Mouse (Mus musculus) lung, embryonic 14.5 days (tissue): ENCODE data around the gene Nup62cl. TPM values are rescaled to one million over a fixed set of nuclear protein-coding genes. Genes with fewer than 3 reads are reported as not detected.

ENCODE experiments used
- ATAC-seq: fragments of 200-750 bp; cut with Nextera tagmentation; 2 replicates; pipeline ENCODE4 v1.8.0; 2017; ENCODE audit warnings: mild to moderate bottlenecking, moderate TSS enrichment, moderate library complexity; ENCODE audit not compliant: insufficient read depth
- DNase-seq: peaks from one replicate; pipeline ENCODE4 v3.0.0-alpha.2; 2015
- H3K27ac ChIP-seq: fragments of 300-500 bp; sonication (generic); 2 replicates; pipeline ENCODE4 v1.5.1; 2014; ENCODE audit warnings: low read depth, mild to moderate bottlenecking, moderate library complexity
- H3K27me3 ChIP-seq: fragments of 300-500 bp; sonication (generic); 2 replicates; pipeline ENCODE4 v1.6.1; 2014; ENCODE audit warnings: low read length, control low read depth; ENCODE audit not compliant: insufficient read depth
- H3K36me3 ChIP-seq: fragments of 300-500 bp; sonication (generic); 2 replicates; pipeline ENCODE4 v1.6.1; 2014; ENCODE audit warnings: control low read depth; ENCODE audit not compliant: insufficient read depth
- H3K4me1 ChIP-seq: fragments of 300-500 bp; sonication (generic); 2 replicates; pipeline ENCODE4 v1.6.1; 2014; ENCODE audit warnings: antibody characterized with exemption, control low read depth; ENCODE audit not compliant: insufficient read depth
- H3K4me2 ChIP-seq: fragments of 300-500 bp; sonication (generic); 2 replicates; pipeline ENCODE4 v1.6.1; 2014; ENCODE audit warnings: mild to moderate bottlenecking
- H3K4me3 ChIP-seq: fragments of 300-500 bp; sonication (generic); 2 replicates; pipeline ENCODE4 v1.5.1; 2014; ENCODE audit warnings: low read depth, low read length
- H3K9ac ChIP-seq: fragments of 300-500 bp; sonication (generic); 2 replicates; pipeline ENCODE4 v1.6.1; 2014
- H3K9me3 ChIP-seq: fragments of 300-500 bp; sonication (generic); 2 replicates; pipeline ENCODE4 v1.6.1; 2016; ENCODE audit warnings: low read depth, low read length, control low read depth
- CTCF ChIP-seq: IDR thresholded peaks from 2 replicates; pipeline ENCODE4 v1.5.1; 2016; ENCODE audit warnings: antibody characterized with exemption, low read depth
- WGBS: fragments of 180-500 bp; shearing (Covaris S2); extraction: QIAGEN DNeasy Blood & Tissue Kit; methylation state at CpG from one replicate; pipeline ENCODE4 v1.1.7; 2014; 5-methylcytosine and 5-hydroxymethylcytosine counted together
- polyA plus RNA-seq: library from polyadenylated mRNA; unstranded; fragments of >200 nt; fragmentation: Nextera tagmentation; extraction: Ambion mirVana; gene quantifications from 2 replicates; pipeline ENCODE4 v1.2.1, GENCODE M21; 2014

Gene Nup62cl
- 2.2 and 3.0 TPM in 2 replicates for polyA plus RNA-seq

DNA sequence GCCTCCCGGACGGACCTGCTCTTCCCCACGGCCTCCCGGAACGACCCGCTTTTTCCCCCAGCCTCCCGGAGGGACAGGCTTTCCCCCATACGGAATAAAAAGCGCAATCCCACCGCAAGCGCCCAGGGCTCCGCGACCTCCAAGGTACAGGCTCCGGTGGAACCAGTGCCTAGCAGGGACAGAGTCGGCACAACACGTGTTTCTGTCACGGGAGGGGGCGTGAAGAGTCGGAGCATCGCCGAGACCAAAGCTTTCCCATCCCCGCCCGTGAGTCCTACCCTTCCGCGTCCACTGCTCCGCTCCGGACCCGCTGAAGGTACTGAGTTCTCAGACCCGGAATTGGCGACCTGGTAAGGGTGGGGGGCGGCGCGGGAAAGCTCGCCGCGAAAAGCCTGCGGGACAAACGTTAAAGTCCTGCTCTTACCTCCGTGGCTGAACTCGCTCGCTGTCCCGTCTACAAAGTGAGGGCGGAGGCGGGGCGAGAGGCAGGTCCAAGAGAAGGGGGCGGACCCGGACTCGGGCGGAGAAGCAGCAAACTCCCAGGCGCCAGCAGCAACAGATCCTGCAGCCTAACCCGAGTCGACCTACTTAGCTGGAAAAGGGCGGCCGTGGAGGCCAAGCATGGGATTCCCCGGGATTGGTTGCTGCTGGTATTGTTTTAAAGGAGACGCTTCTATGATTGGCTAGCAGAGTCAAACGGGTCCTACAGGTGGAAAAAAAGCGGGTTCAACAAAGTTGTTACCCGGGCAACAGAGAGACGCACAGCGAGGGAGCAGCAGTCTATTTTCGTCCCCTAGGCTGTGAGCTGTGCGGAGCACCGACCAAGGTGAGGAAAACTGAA is at the start of gene Nup62cl, which contains the start of gene Pih1h3b:
TSS of gene Nup62cl (minus strand) at position 578 of the 841 bp plus-strand sequence.
TSS of gene Pih1h3b (plus strand) at position 745 of the 841 bp plus-strand sequence.
- no peak for TF ChIP-seq CTCF
- peak; percentile 57 for DNase-seq
- Histone ChIP-seq H3K4me2 (peak within 1 kb of the TSS; percentile 54), H3K4me1 (no peaks in the 10 kb centered on the region), H3K27ac (no peak within 1 kb of the TSS), H3K36me3 (no peaks in the 10 kb centered on the region), H3K4me3 (peak within 1 kb of the TSS; percentile 34), H3K9me3 (peaks cover 7% of the 10 kb centered on the region), H3K9ac (no peak within 1 kb of the TSS), H3K27me3 (peaks cover 15% of the 10 kb centered on the region; the same call in 1 of the 2 replicates)
- 23% methylated on average over 63 of the region's 64 CpGs for WGBS
- peak; percentile 89 for ATAC-seq

DNA sequence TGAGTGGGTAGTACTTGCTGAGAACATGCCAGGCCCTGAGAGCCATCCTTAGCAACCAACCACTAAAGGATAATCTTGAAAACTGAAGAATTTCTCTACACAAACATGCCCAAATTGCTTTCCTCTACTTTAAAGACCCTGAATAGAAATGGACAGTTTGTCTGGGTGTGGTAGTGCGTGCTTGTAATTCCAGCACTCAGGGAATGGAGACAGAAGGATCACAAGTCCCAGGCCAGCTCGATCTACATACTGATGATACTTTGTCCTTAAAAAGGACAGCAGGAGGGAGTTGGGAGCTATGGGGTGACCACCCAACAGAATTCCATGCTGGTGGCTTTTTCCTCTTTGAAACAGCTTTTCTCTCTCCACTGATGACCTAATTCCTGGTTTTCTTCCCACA is 31.6 kb upstream of the Nup62cl start:
- Histone ChIP-seq H3K27me3 (no peaks in the 10 kb centered on the region), H3K9me3 (no peaks in the 10 kb centered on the region), H3K4me2 (no peak overlapping the region), H3K36me3 (no peaks in the 10 kb centered on the region), H3K9ac (no peak overlapping the region), H3K4me1 (no peaks in the 10 kb centered on the region), H3K4me3 (no peak overlapping the region), H3K27ac (no peak overlapping the region)
- no peak for DNase-seq
- 70% methylated on average over 2 of the region's 2 CpGs for WGBS
- no peak for TF ChIP-seq CTCF
- no peak for ATAC-seq

DNA sequence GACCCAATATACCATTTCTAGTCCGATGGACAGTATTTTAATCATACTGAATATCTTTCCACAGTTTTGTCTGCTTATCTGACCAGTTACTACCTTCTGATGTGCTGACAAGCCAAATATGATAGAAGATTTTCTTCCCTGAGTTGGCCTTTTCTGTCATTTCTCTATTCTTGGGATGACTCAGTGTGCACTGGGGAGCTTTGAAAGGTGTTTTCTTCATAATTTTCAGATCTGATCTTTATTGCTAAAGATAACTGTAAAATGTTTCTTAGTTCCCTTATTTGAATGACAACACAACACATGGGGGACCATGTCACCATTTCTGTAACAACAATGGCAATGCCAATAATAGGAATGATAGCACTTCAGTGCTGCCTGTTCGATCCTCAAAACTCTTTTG is 20.0 kb upstream of the Nup62cl start:
- no peak overlapping the region for H3K9ac ChIP-seq
- no peak overlapping the region for H3K4me3 ChIP-seq
- H3K27me3 ChIP-seq: no peaks in the 10 kb centered on the region
- H3K27ac ChIP-seq: no peak overlapping the region
- H3K36me3 ChIP-seq: no peaks in the 10 kb centered on the region
- no peaks in the 10 kb centered on the region for H3K9me3 ChIP-seq
- no peak for ATAC-seq
- WGBS: 92% methylated on average over 2 of the region's 2 CpGs
- DNase-seq: no peak
- no peaks in the 10 kb centered on the region for H3K4me1 ChIP-seq
- no peak for TF ChIP-seq CTCF
- no peak overlapping the region for H3K4me2 ChIP-seq

DNA sequence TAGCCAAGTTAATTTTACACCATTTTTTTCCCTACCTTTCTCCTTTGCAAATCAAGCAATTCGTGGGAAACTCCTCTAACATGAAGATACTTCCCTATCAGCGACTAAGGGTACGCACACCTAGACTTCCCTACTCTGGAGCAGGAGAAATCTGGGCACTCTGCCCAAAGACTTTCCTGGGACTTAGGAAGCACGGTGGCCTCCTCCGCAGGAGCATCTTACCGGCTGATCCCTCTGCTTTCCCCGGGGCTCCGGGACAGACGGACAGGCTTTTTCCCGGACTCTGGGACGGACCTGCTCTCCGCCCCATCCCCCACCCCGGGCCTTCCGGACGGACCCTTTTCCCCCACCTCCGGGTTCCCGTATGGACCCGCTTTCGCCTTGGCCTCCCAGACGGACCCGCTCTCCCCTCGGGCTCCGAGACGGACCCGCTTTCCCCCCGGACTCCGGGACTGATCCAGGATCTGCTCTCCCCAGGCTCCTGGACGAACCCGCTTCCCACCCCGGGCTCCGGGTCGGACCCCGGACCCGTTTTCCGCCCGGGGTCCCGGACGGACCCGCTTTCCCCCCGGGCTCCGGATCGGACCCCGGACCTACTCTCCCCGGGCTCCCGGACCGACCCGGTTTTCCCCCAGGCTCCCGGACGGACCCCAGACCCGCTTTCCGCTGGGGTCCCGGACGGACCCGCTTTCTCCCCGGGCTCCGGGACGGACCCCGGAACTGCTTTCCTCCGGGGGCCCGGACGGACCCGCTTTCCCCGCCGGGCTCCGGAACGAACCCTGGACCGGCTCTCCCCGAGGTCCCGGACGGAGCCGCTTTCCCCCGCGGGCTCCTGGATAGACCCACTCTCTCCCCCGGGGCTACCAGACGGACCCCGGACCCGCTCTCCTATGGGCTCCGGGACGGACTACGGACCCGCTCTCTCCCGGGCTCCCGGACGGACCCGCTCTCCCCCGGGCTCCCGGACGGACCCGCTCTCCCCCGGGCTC is 1.3 kb downstream of the Nup62cl start:
- H3K27ac ChIP-seq: no peak overlapping the region
- TF ChIP-seq CTCF: no peak
- ATAC-seq: no peak
- peak overlapping the region; percentile 34 for H3K4me3 ChIP-seq
- H3K9ac ChIP-seq: no peak overlapping the region
- 7% methylated on average over 66 of the region's 90 CpGs for WGBS
- DNase-seq: peak; percentile 27
- peaks cover 7% of the 10 kb centered on the region for H3K9me3 ChIP-seq
- no peaks in the 10 kb centered on the region for H3K36me3 ChIP-seq
- H3K4me2 ChIP-seq: peak overlapping the region; percentile 50
- H3K4me1 ChIP-seq: no peaks in the 10 kb centered on the region
- H3K27me3 ChIP-seq: peaks cover 15% of the 10 kb centered on the region; the same call in 1 of the 2 replicates

DNA sequence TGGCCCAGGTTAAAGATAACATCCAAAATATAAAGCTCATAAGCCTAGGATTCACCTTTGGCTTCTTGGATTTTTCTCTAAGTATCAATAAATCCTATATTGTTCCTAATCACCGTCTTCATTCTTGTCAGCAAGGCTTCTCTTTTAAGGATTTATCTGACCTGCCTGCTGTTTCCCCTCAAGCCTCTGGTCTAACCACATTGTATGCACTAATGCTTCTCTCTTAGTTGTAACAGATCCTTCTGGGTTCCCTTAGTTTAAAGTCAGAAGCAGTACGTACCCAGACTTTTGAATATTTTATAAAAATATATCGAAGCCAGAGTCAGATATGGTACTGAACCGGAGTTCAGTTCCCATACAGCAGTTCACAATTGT is 63.8 kb downstream of the Nup62cl start:
- peaks cover 9% of the 10 kb centered on the region for H3K36me3 ChIP-seq
- no peak overlapping the region for H3K9ac ChIP-seq
- H3K4me1 ChIP-seq: no peaks in the 10 kb centered on the region
- no peak for TF ChIP-seq CTCF
- no peaks in the 10 kb centered on the region for H3K27me3 ChIP-seq
- ATAC-seq: 0 out of 2 replicates have a peak, but pooled peaks have one; percentile 35
- 83% methylated on average over 4 of the region's 4 CpGs for WGBS
- H3K27ac ChIP-seq: no peak overlapping the region
- no peak overlapping the region for H3K4me3 ChIP-seq
- DNase-seq: no peak
- H3K4me2 ChIP-seq: peak overlapping the region; percentile 32; the same call in 1 of the 2 replicates
- H3K9me3 ChIP-seq: no peaks in the 10 kb centered on the region

DNA sequence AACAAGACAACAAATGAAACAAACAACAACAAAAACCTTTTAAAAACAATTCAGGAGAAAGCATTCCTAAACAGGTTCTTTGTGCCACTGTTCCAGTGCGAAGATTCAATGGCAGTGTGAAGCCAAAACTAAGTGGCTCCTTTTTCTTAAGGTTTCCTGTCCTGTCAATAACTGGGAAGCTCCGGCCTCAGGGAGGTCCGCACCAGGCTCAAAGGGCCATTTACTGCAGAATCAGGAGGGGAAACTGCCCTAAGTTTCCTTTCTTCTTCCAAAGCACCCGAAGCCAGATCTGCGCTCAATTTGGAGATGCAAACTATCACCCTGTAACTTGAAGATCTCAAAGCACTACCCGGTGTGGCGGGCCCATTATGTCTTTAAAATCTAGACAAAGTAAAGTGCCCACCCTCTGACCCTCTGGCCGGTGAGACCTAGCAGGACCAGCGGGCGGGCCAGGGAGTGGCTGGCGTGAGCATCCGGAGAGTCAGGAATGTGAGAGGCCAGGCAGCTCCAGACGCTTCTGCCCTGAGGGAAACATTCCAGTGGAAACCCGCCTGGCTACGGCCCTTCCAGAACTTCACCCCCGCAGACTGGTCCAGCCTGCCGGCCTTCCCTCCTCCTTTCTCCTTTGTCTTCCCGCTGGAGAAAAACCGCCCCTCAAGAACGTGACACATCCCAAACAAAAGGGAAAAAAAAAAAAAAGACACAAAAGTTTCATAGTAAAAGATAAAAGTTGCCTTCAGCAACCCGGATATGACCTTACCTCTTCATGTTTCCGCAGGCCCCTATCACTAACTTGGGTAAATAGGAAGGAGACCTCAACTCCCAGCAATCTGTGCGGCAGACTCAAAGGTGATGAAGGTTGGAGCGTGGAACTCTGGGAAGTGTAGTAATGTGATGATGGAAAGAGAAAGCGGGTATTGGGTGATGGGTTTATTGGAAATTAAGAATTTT is 64.5 kb downstream of the Nup62cl start, which contains the start of gene Rbm41:
TSS of gene Rbm41 (minus strand) at position 856 of the 951 bp plus-strand sequence.
- H3K9ac ChIP-seq: peak within 1 kb of the TSS; percentile 61

More for the DNA sequence above, 64.5 kb downstream of the Nup62cl start, which contains the start of gene Rbm41:
- DNase-seq (peak; percentile 78), ATAC-seq (peak; percentile 96)
- Histone ChIP-seq H3K27me3 (no peaks in the 10 kb centered on the region), H3K27ac (peak within 1 kb of the TSS; percentile 43; the same call in 1 of the 2 replicates), H3K4me3 (peak within 1 kb of the TSS; percentile 54), H3K4me2 (peak within 1 kb of the TSS; percentile 60), H3K9me3 (no peaks in the 10 kb centered on the region), H3K4me1 (no peaks in the 10 kb centered on the region), H3K36me3 (peaks cover 14% of the 10 kb centered on the region)
- TF ChIP-seq CTCF: no peak
- WGBS: 10% methylated on average over 25 of the region's 25 CpGs
